Comparison of ENCODE assay signal across 28 mouse cellular contexts in genomic region chr12:45656574-45656973, GRCm38 (mm10).
"Had no signal": no experiment of that assay in that cellular context is flagged by ENCODE, and none has a peak within 500 bp of the region (broad histone marks: within the 10 kb centered on the region; RNA-seq: fewer than 3 reads in every experiment).

No protein-coding gene starts in this region.

- ATAC-seq: forebrain, embryonic 13.5 days; forebrain, embryonic 14.5 days; forebrain, embryonic 15.5 days; forebrain, embryonic 16.5 days; forebrain, postnatal 0 days had no signal

- H3K4me1 ChIP-seq: embryonic facial prominence, embryonic 10.5 days; embryonic facial prominence, embryonic 12.5 days; embryonic facial prominence, embryonic 13.5 days; embryonic facial prominence, embryonic 15.5 days; forebrain, embryonic 10.5 days; forebrain, embryonic 12.5 days; forebrain, embryonic 13.5 days; forebrain, embryonic 15.5 days had no signal

- H3K4me2 ChIP-seq: embryonic facial prominence, embryonic 12.5 days; embryonic facial prominence, embryonic 13.5 days; embryonic facial prominence, embryonic 15.5 days; forebrain, embryonic 12.5 days; forebrain, embryonic 13.5 days; forebrain, embryonic 15.5 days had no signal

- H3K36me3 ChIP-seq: embryonic facial prominence, embryonic 10.5 days; embryonic facial prominence, embryonic 12.5 days; embryonic facial prominence, embryonic 13.5 days; embryonic facial prominence, embryonic 15.5 days; forebrain, embryonic 10.5 days; forebrain, embryonic 12.5 days; forebrain, embryonic 15.5 days had no signal

- H3K9me3 ChIP-seq: embryonic facial prominence, embryonic 10.5 days; embryonic facial prominence, embryonic 12.5 days; embryonic facial prominence, embryonic 13.5 days; embryonic facial prominence, embryonic 15.5 days; forebrain, embryonic 10.5 days; forebrain, embryonic 12.5 days; forebrain, embryonic 13.5 days; forebrain, embryonic 15.5 days had no signal

- H3K4me3 ChIP-seq: embryonic facial prominence, embryonic 10.5 days; embryonic facial prominence, embryonic 12.5 days; embryonic facial prominence, embryonic 13.5 days; embryonic facial prominence, embryonic 15.5 days; erythroblast, embryonic 14.5 days; forebrain, embryonic 10.5 days; forebrain, embryonic 12.5 days; forebrain, embryonic 13.5 days; forebrain, embryonic 15.5 days; gastrocnemius, adult 2 months had no signal

- DNase-seq: cerebellum, adult 2 months; cerebellum, adult 8-10 months; cerebellum, adult 9-10 months; cerebellum, adult 9-11 months; cerebellum, postnatal 10 days; cerebellum, postnatal 14 days; cerebellum, postnatal 25 days; cerebellum, postnatal 36 days; embryo, embryonic 11 days; forebrain, postnatal 0 days; gastrocnemius, adult 2 months; gastrocnemius, postnatal 10 days; gastrocnemius, postnatal 14 days; gastrocnemius, postnatal 25 days; gastrocnemius, postnatal 36 days; heart, adult 11 months; heart, adult 18-20 months had no signal

- H3K27ac ChIP-seq: embryonic facial prominence, embryonic 10.5 days; embryonic facial prominence, embryonic 12.5 days; embryonic facial prominence, embryonic 13.5 days; embryonic facial prominence, embryonic 15.5 days; forebrain, embryonic 10.5 days; forebrain, embryonic 12.5 days; forebrain, embryonic 13.5 days; forebrain, embryonic 15.5 days; gastrocnemius, adult 2 months had no signal

- H3K27me3 ChIP-seq: embryonic facial prominence, embryonic 12.5 days; embryonic facial prominence, embryonic 13.5 days; embryonic facial prominence, embryonic 15.5 days; forebrain, embryonic 12.5 days; forebrain, embryonic 13.5 days; forebrain, embryonic 15.5 days had no signal

- H3K9ac ChIP-seq: embryonic facial prominence, embryonic 12.5 days; embryonic facial prominence, embryonic 13.5 days; embryonic facial prominence, embryonic 15.5 days; forebrain, embryonic 12.5 days; forebrain, embryonic 13.5 days; forebrain, embryonic 15.5 days; forebrain, postnatal 0 days had no signal
